Mouse (Mus musculus) 3T3-L1 (cell line): ENCODE data around the gene Neu3.
"Not testable (repeated sequence)": the region's sequence is repeated elsewhere in the genome, so short reads cannot be mapped to it uniquely, and the experiment has no call there.

ENCODE experiments used
- DNase-seq: peaks from one replicate; pipeline ENCODE4 v3.0.0-alpha.2; 2015; ENCODE audit warnings: low read depth, low spot score

Neu3 gene

DNA sequence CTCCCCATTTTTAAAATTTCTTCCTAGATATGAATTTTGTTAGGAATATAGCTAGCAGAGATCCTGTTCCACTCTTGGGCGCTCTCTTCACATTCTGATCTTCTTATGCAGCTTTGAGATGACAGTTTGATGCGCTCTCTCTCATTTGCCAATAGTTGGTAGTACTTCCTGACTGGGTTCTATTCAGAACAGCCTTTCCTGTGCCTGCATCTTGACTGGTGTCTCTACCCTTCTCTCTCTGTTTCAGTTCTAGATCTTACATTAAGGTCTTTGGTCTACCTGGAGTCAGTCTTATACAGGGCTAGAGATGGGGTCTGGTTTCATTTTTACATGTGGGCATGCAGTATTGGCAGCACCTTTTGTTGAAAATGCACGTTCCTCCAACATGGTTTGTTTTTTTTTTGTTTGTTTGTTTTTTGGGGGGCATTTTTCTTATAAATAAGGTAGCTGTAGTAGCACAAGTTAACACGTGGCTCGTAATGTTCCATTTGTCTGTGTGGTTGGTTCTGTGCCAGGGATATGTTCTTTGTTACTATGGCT, 6.2 kb upstream of the Neu3 start:
- no peak for DNase-seq

DNA sequence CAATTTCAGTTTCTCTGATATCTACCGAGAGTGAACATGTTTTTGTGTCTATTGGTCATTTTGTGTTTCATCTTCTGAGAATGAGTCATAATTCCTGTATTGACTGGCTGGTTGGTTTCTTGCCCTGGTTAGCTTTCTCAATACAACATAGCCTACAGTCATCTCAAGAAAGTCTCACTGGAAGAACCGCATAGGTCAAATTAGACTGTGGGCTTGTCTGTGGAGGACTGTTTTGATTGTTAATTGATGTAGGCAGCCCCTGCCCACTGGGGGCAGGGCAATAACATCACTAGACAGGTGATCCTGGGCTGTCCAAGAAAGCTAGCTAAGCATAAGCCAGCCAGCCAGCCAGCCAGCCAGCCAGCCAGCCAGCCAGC, 5.6 kb upstream of the Neu3 start:
- no peak for DNase-seq

DNA sequence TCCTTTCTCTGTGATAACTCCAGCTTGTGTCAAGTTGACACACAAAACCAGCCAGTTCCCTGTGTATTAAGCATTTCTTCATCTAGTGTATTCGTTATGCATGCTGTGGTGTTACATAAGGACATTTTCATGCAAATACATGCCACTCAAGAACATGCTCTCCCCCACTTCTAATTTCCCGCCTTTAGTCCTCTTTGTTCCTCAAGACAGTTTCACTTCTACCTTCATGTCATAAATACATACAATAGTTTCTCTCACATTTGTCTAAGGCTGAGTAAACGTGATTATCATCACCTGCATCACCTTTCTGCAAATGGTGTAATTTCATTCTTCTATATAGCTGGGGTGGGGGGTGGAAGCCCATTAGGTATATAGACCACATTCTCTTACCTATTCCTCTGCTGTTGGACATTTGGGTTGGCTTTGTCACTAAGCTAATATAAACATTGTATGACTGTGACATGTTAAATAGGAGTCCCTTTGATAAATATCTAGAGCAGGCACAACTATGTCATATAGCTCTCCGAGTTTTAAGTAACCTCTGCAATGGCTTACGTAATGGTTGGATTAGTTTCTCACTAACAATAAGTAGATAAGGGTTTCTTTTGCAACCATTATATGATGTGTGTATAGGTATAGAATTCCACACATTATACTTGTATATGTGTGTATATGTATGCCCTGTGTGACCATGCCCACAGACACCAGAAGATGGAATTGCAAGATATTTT, 5.1 kb upstream of the Neu3 start:
- no peak for DNase-seq

DNA sequence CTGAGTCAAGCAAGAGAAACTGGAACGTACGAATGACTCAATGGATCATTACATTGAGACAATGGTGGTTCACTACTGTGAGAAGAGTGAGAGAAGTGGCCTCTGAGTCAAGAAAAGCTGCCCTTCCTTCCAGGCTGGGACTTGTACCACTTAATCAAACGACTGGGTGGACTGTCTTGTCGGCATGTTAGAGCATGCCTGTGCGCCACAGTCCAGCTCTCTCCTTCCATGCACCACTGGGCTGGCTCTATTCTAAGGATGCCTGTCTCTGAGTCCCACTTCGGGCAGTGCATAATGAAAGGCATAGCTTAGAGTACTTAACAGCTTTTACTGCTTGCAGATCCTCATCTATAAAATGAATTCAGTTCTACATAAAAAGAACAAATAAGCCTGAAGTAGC, 2.1 kb downstream of the Neu3 start:
- DNase-seq: no peak

DNA sequence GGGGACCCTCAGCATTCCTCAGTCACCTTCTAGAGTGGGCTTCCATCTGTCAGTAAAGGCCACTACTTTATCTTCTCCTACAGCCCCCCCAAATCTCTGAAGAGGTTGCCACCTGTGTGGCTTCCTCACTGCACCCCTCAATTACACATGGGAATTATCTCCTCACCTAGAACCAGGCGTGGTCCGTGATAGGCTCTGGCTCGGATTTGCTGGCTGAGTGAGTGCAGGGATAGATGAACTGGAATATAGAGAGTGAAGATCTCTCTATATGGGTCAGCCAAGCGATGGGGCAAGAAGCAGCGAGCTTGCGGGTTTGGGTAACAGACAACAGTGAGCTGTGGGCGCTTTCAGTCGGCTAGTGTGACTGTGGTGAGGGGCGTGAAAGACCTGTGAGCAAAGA, 2.7 kb downstream of the Neu3 start:
- no peak for DNase-seq

DNA sequence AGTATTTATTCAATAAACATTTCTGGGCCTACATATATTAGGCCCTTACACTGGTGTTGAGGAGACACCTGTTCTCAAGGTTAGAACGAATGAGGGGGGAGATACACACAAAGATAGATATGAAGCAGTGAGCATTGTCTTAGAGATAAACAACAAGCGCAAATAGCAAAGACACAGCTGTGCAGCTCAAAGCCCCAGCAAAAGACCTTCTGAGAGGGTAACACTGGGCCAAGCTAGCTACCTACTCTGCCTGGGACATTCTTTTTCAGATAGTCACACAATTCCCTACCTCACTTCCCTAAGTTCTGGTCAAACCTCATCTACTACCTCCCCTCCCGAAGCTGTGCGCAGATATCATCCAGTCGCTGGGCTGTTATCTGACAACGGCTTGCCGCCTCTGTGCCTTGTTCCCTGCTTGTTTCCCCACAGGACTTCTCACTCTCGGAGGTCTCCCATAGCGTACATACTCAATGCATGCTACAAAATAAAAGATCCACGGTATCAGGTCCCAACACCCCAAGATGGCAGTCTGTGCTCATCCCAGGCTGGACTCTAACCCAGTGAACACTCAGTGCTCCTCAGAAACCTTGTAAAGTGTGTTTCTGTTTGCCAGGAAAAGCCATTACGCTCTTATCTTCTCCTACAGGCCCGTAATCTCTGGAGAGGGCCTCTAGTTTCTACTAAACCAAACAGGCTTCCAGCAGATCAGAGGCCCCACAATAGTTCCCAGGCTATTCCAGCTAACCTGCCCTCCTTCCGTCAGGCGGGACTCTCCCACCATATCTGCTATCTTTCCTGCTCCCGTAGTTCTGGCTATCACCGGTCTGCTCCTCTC, 3.4 kb downstream of the Neu3 start:
- DNase-seq: no peak

DNA sequence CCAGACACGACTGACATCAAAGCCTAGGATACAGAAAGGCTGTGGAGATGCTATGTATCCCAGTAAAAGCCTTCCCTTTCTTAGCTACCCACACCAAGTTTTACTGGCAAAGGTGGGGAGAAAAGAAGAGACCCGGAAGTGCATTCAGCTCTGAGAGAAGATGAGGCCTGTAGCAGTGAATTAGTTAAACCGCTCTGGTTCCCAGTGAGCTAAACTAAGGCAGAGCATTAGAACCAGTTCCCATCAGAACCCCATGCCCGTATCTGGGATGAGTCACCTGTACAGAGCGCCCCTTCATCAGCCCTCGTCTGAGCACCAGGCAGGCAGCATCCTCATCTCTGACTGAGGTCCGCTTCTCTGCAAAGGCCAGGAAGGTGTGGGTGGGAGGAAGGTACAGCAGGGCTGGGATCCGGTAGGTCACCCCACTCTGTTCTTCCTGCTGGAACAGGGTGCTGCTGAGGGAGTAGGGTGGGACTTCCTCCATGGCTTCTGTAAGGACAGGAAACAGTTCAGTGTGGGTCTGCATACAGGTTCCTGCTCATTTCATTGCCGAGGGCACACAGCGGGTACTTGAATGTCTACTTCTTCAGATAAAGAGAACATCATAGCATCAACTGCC, 5.1 kb downstream of the Neu3 start:
- DNase-seq: no peak

DNA sequence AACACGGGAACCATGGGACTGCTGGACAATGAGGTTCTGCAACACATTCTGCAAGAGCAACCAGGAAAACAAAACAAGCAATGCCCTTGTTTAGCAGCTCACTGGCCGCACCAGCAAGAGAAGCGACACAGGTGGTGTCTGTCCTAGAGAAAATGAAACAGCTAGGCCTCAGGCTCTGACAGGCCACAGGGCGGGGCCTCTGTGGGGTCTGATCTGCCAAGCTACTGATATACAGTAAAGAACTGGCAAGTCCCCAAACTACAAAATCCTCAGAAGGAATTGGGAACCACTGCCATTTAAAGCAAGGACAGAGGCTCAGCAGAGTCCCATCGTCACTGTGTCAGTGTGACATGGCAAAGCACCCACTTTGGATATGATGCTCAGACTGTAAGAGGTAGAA, 5.8 kb downstream of the Neu3 start:
- no peak for DNase-seq

DNA sequence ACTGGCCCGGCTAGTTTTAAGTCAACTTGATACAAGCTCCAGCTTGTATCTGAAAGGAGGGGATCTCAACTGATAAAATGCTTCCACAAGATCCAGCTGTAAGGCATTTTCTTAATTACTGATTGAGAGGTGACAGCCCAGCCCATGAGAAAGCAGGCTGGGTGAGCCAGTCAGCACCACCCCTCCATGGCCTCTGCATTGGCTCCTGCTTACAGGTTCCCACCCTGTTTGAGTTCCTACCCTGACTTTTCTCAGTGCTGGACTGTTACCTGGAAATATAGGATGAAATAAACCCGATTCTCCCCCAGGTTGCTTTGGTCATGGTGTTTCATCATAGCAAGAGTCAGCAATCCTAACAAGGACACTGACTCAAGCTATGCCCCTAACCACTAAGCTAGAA, 6.3 kb downstream of the Neu3 start:
- DNase-seq: no peak

GRCm38 (mm10) chr7:99818181-99818725, 10.0 kb downstream of the Neu3 start:
- DNase-seq: not testable (repeated sequence)

DNA sequence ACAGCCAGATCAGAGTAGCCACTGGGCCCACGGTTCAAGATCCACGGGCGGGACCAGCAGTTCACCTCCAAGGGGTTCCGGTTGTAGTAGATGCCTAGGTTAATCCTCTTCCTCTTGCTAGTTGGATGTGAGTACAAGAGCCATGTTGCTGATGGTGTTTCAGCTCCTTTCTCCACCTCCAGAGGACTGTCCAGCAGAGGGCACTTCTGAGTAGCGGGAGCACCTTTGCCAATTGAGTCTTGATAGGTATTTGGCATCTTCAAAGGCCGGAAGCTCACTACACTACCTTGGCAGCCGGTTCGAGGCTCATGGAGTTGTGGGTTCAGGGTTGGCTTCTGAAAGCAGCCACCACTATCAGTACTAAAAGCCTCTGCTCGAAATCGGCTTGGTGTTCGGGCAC, 14.8 kb downstream of the Neu3 start:
- DNase-seq: peak; percentile 31

GRCm38 (mm10) chr7:99811661-99812060, 16.6 kb downstream of the Neu3 start:
- DNase-seq: no peak

- no peak for DNase-seq
Observed at GRCm38 (mm10) chr7:99810814-99811213, 17.4 kb downstream of the Neu3 start.

DNA sequence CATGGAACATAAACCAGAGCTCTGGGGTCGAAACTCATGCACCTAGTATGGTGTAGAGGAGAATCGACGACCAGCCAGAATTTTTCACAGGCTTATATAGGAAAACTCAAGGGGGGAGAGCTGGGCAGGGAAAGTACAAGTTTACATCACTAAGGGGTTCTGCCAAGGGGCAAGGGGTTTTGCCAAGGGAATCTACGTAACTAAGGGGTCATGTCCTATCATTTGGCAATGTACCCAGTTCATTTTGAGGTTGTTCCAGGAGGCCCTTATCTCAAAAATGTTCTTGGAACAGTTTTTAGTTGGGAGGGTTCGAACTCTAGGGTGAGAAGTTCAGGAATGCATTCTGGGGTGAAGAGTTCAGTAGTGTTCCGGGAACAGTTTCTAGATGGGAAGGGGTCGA, 21.2 kb downstream of the Neu3 start:
- DNase-seq: not testable (repeated sequence)

GRCm38 (mm10) chr7:99805340-99805739, 22.9 kb downstream of the Neu3 start:
- DNase-seq: no peak

GRCm38 (mm10) chr7:99804033-99804432, 24.2 kb downstream of the Neu3 start:
- not testable (repeated sequence) for DNase-seq

DNA sequence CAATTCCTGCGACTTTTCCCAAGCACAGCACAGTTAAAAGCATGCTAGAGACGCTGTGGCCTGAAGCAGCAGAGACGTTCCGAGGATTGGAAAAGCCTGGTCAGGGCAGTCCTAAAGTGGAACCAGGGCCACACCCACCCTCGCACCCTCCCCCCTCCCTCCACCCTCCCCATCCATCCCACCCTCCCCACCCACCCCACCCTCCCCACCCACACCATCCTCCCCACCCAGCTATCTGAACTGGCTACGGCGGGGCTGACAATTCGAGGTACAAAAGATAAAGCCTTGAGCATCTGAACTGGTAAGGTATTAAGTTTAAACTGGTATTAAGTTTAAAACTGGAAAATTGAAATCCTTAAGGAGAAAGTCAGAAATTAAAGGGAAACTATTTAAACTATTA, 24.7 kb downstream of the Neu3 start:
- DNase-seq: no peak

- DNase-seq: no peak
Observed at GRCm38 (mm10) chr7:99799118-99799517, 29.1 kb downstream of the Neu3 start.

- DNase-seq: peak; percentile 82
Observed at GRCm38 (mm10) chr7:99797911-99798647, 30.1 kb downstream of the Neu3 start.

DNA sequence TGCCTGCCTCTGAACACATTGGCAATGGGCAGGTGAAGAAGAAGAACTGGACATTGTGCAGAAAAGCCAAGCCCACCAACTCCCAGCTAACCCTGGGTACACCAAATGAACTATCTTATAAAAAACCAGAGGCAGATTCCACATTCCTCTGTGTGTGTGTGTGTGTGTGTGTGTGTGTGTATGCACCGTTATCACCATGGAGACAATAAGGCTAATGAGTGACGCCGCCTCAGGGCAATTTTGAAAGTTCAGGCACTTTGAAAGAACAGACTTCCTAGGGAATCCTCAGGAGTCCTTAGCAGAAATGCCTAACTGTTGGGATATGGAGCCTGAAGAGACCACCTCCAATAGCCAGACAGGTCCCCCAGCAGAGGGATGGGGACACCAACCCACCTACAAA, 31.0 kb downstream of the Neu3 start:
- peak; percentile 3 for DNase-seq

- no peak for DNase-seq
Observed at GRCm38 (mm10) chr7:99796471-99796870, 31.7 kb downstream of the Neu3 start.
